Mouse (Mus musculus): Measurements from ENCODE around the gene Gipr. TPM values are rescaled to one million over a fixed set of nuclear protein-coding genes. Genes with fewer than 3 reads are reported as not detected.
"Not testable (repeated sequence)": the region's sequence is repeated elsewhere in the genome, so short reads cannot be mapped to it uniquely, and the experiment has no call there.

The Gipr gene
- polyA plus RNA-seq, 2 experiments from 2014 or later = not detected

GRCm38 (mm10) chr7:19178035-19178434 is 12.1 kb upstream of the Gipr start:
- ATAC-seq = no peak

- no peak for ATAC-seq
Measured at GRCm38 (mm10) chr7:19177216-19177615, 11.3 kb upstream of the Gipr start.

- no peak for ATAC-seq
Measured at GRCm38 (mm10) chr7:19176516-19176947, 10.6 kb upstream of the Gipr start.

GRCm38 (mm10) chr7:19175708-19176515 is 10.0 kb upstream of the Gipr start, which contains the start of gene Eml2:
Eml2 (plus strand) TSS chr7:19176421.
- ATAC-seq = no peak

- no peak for ATAC-seq
Measured at GRCm38 (mm10) chr7:19172874-19173273, 6.9 kb upstream of the Gipr start.

- ATAC-seq = no peak
Measured at GRCm38 (mm10) chr7:19171831-19172230, 5.9 kb upstream of the Gipr start.

- no peak for ATAC-seq
Measured at GRCm38 (mm10) chr7:19170142-19170541, 4.2 kb upstream of the Gipr start.

GRCm38 (mm10) chr7:19169506-19169905 is 3.6 kb upstream of the Gipr start:
- ATAC-seq = no peak

GRCm38 (mm10) chr7:19166990-19167389 is 1.1 kb upstream of the Gipr start:
- no peak for ATAC-seq

GRCm38 (mm10) chr7:19164978-19165377 is 949 bp downstream of the Gipr start:
- peak; percentile 70 for ATAC-seq

- no peak for ATAC-seq
Measured at GRCm38 (mm10) chr7:19164189-19164588, 1.7 kb downstream of the Gipr start.

- ATAC-seq = no peak
Measured at GRCm38 (mm10) chr7:19163752-19164151, 2.2 kb downstream of the Gipr start.

GRCm38 (mm10) chr7:19162928-19163327 is 3.0 kb downstream of the Gipr start:
- ATAC-seq = no peak

- ATAC-seq = no peak
Measured at GRCm38 (mm10) chr7:19160115-19160514, 5.8 kb downstream of the Gipr start.

GRCm38 (mm10) chr7:19159411-19159810 is 6.5 kb downstream of the Gipr start:
- no peak for ATAC-seq

- no peak for ATAC-seq
Measured at GRCm38 (mm10) chr7:19158601-19159000, 7.3 kb downstream of the Gipr start.

GRCm38 (mm10) chr7:19157160-19157800 is 8.6 kb downstream of the Gipr start:
- peak; percentile 95 for ATAC-seq

- no peak for ATAC-seq
Measured at GRCm38 (mm10) chr7:19155825-19156475, 10.0 kb downstream of the Gipr start.

- no peak for ATAC-seq
Measured at GRCm38 (mm10) chr7:19154796-19155195, 11.1 kb downstream of the Gipr start.

GRCm38 (mm10) chr7:19151121-19151520 is 14.8 kb downstream of the Gipr start:
- ATAC-seq = not testable (repeated sequence)

GRCm38 (mm10) chr7:19149626-19150025 is 16.3 kb downstream of the Gipr start, which contains the start of gene Snrpd2:
Snrpd2 (plus strand) TSS chr7:19149722.
- peak; percentile 55 for ATAC-seq

GRCm38 (mm10) chr7:19148875-19149541 is 16.9 kb downstream of the Gipr start, which contains the start of gene Qpctl:
Qpctl (minus strand) TSS chr7:19149291.
- peak; percentile 94 for ATAC-seq
